Mouse (Mus musculus): ENCODE results near the gene Wdfy3.

The Wdfy3 gene

GRCm38 (mm10) chr5:101830180-101830579 is 239.5 kb downstream of the Wdfy3 start:
- CTCF ChIA-PET, result no interaction called here

GRCm38 (mm10) chr5:101828932-101829331 is 240.8 kb downstream of the Wdfy3 start:
- CTCF ChIA-PET, result no interaction called here

GRCm38 (mm10) chr5:101827477-101827876 is 242.2 kb downstream of the Wdfy3 start:
- CTCF ChIA-PET, result no interaction called here

- CTCF ChIA-PET, result interaction anchor here (0.6 kb wide), 1 partner anchor 45 kb away, joined by 5 read pairs; no protein-coding TSS in a partner anchor
Measured at GRCm38 (mm10) chr5:101826531-101826970, 243.2 kb downstream of the Wdfy3 start.

DNA sequence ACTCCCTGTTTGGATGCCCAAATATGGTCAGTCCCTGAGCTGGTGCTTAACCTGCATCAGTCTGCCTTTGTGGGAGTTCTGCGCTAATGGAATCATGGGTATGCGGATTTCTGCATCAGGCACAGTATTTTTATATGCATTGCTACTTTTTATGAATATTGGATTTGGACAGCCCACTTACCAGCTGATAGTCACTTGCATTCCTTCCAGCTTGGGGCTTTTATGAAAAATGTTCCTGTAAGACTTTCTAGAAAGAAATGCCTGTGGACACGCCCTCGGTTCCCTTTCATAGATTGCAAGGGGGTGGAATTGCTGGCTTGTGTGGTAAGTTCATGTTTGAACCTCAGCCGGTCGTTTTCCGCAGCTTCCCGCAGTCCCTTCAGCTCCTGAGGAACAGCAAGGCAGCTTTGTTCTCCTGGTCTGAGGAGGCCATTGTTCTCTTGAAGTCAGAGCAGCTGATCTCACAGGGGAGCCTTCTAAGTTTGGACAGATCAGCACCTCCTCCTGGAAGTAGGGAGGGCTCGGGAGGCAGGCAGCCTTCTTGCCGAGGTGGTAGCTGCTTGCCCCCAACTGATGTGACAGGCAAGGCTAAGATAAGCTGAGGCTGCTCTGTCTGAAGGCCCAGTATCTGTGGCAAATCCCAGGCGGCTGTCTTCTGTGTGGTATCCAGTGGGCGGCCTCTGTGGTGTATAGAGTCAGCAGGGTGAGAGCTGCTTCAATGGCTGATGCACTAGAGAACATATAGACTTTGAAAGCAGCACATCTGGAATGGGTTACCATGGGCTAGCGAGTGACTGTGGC is 244.4 kb downstream of the Wdfy3 start:
- CTCF ChIA-PET, result no interaction called here

DNA sequence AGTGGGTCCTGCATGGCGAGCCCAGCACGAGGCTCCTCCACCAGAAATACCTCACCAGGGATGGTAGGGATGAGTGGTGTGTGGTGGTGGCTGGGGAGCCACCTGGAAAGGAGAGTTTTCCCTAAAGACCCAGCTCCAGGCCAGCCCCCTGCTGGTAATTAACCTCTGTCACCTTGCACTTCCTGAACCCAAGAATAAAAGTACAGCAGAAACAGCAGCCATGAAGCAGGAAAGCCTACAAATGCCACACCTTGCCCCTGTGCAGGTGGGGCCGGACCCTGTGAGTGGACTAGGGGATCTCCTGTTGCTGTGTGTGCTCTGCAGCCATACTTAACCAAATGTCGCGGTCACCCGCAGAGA is 247.4 kb downstream of the Wdfy3 start:
- CTCF ChIA-PET, result no interaction called here

GRCm38 (mm10) chr5:101821491-101822310 is 248.0 kb downstream of the Wdfy3 start:
- CTCF ChIA-PET, result no interaction called here

- CTCF ChIA-PET, result no interaction called here
Measured at GRCm38 (mm10) chr5:101821052-101821451, 248.7 kb downstream of the Wdfy3 start.

DNA sequence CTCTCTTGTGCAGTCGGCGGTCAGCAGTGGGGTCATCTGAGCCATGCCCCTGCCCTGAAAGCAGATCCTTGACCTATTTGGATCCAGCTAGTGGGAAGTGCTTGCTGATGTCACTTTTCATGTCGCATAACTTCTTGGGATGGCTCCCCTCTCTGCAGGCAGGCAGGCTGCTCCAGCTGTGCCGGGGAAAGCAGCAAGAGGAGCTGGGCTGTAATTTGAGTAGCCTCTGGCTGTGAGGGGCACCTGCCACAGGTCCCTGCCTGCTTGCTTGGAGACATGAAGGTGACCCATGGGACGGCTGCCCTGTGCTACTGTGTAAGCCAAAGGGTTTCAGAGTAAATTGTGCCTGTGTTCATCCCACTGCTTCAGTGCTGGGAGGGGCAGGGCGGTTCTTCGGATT is 249.9 kb downstream of the Wdfy3 start:
- CTCF ChIA-PET, result interaction anchor here (0.5 kb wide), 1 partner anchor 1080 kb away, joined by 3 read pairs; no protein-coding TSS in a partner anchor

- CTCF ChIA-PET, result interaction anchor here (0.5 kb wide), 1 partner anchor 1080 kb away, joined by 3 read pairs; no protein-coding TSS in a partner anchor
Measured at GRCm38 (mm10) chr5:101819216-101819615, 250.5 kb downstream of the Wdfy3 start.

GRCm38 (mm10) chr5:101816822-101817221 is 252.9 kb downstream of the Wdfy3 start:
- CTCF ChIA-PET, result no interaction called here

DNA sequence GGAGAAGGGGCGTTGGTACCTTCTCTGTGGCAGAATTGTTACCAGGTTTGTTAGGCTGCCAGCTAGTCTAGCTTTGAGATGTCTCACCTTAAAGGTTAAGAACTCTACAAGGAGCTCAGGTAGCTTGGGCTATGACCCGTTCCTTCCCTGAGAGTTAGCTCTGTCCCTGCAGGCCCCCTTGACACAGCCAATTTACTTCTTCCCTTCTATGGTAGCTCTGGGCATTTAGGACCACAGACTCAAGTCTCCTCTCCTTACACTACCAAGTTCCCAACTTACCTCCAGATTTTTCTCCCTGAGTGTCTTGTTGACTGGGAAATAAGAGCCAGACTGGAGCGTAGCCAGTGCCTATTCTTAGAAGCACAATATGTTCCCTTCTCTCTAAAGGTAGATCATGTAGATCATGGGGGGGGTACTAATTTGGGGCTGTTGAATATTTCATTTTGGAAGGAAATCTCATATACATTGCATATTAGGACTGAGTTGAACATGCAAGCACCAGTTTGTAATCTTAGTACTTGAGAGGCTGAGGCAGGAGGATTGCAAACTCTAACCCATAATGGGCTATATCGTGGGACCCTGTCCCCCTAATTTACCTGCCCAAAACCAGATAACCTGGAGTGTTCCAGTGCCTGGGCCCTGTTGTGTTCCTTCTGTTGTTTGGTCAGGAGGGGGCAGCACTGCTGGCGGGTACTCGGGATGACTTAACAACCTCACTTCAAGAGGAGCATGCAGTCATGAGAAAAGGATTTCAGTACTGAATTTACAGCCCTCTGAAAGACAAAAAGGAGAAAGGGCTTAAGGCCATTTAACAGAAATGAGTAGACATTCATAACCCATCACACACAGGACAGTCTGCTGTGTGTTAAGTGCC is 258.2 kb downstream of the Wdfy3 start:
- CTCF ChIA-PET, result no interaction called here

GRCm38 (mm10) chr5:101802358-101803022 is 267.2 kb downstream of the Wdfy3 start:
- CTCF ChIA-PET, result no interaction called here

GRCm38 (mm10) chr5:101801891-101802290 is 267.8 kb downstream of the Wdfy3 start:
- CTCF ChIA-PET, result no interaction called here

DNA sequence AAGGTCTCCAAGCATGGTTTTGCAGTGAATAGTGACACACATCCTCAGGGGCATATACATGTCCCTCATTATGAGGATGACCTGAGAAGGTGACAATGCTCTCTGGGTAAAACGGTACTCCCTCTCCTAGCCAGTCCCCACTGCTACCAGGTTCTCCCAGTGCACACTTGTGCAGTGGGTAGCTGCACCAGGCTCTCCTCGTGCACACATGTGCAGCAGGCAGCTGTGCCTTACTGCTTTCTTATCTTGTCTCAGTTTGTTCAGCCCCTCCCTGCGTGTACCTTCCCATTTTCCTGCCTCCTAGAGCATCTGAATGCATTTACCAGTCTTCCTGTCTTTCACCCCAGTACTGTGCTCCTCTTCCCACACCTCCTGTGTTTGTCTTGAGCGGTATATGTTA is 277.1 kb downstream of the Wdfy3 start:
- CTCF ChIA-PET, result no interaction called here

DNA sequence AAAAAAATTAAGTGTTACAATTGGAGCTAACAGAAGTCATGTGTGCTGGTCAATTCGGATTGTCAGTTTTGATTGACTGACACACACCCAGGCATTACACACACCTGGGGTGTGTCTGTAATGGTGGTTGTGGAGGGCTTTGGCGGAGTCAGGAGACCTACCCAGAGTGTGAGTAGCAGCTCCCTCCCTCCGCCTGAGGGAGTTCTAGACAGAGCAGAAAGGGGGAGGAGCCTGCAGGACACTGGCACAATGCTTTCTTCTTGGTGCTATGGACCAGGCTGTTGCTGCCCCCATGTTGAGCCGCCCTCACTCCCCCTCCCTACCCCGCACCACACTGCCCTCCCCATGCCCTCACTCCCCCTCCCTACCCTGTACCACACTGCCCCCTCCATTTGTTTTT is 279.2 kb downstream of the Wdfy3 start:
- CTCF ChIA-PET, result no interaction called here

DNA sequence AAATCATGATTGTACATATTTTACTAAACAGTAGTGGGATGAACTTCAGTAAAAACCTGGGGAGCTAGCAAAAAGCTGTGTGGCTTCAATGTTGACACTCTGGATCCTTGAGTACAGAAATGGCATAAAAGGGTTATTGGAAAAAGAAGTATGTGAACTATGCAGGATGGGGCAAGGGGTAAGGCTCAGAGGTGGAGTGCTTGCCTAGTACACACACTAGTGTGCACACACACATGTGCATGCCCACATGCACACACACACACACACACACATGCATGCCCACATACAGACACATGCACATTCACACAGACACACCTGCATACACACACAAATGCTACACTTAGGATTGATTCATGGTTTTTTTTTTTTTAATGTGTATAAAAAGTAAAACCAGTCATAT is 280.0 kb downstream of the Wdfy3 start:
- CTCF ChIA-PET, result interaction anchor here (0.6 kb wide), 1 partner anchor 1587 kb away, joined by 4 read pairs; no protein-coding TSS in a partner anchor

- CTCF ChIA-PET, result no interaction called here
Measured at GRCm38 (mm10) chr5:101785921-101786614, 283.7 kb downstream of the Wdfy3 start.

DNA sequence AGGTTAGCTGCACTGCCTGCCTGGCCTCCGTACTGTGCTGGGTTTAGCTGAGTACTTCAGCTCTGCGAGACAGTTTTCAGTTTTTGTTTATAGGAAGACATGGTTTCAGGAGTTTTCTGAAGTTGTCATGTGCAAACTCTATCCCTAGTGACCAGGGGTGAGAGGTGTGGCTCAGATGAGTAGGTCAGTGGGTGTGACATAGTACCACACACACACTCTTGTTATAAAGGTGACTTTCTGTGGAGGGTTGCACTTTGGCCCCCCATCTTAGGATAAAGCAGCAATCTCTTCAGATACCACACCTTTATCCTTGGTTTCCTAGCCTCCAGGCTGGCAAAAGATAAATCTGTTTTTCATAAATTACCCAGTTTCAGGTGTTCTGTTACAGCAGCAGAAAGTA is 284.9 kb downstream of the Wdfy3 start:
- CTCF ChIA-PET, result no interaction called here

- CTCF ChIA-PET, result interaction anchor here (0.6 kb wide), 1 partner anchor 25 kb away, joined by 6 read pairs; no protein-coding TSS in a partner anchor
Measured at GRCm38 (mm10) chr5:101784328-101784727, 285.4 kb downstream of the Wdfy3 start.
